ENCODE assay signal across 18 mouse cellular contexts in genomic region chr4:131161501-131161900, GRCm38 (mm10).
DNase-seq lines count a peak whose midpoint lies in the region; ATAC-seq and TF ChIP-seq lines count a peak whose summit lies in the region.
"Had no signal": no experiment of that assay in that cellular context is flagged by ENCODE, and none has a peak within 500 bp of the region (broad histone marks: within the 10 kb centered on the region; RNA-seq: fewer than 3 reads in every experiment).

No protein-coding gene starts in this region.

- no peak overlapping the region for H3K4me3 ChIP-seq in heart, embryonic 11.5 days (ENCODE audit: low read depth, low read length)
- no peak overlapping the region for H3K4me3 ChIP-seq in lung, embryonic 14.5 days (ENCODE audit: low read depth, low read length)
- H3K4me3 ChIP-seq in lung, postnatal 0 days (ENCODE audit: low read depth, low read length) = no peak overlapping the region
- H3K4me3 ChIP-seq: heart, embryonic 15.5 days; liver, embryonic 12.5 days; midbrain, embryonic 15.5 days had no signal

- H3K9me3 ChIP-seq in heart, embryonic 11.5 days (replicated peaks; ENCODE audit: control insufficient read depth, low read length) = no peaks in the 10 kb centered on the region
- H3K9me3 ChIP-seq in lung, embryonic 14.5 days (ENCODE audit: low read depth, low read length) = no peaks in the 10 kb centered on the region
- no peaks in the 10 kb centered on the region for H3K9me3 ChIP-seq in lung, postnatal 0 days (ENCODE audit: low read length)
- H3K9me3 ChIP-seq: G1E; heart, embryonic 15.5 days; liver, embryonic 12.5 days; midbrain, embryonic 15.5 days had no signal

- no peaks in the 10 kb centered on the region for H3K36me3 ChIP-seq in heart, embryonic 11.5 days (ENCODE audit: control insufficient read depth, insufficient read depth, low read length)
- H3K36me3 ChIP-seq in lung, embryonic 14.5 days (ENCODE audit: insufficient read depth) = no peaks in the 10 kb centered on the region
- H3K36me3 ChIP-seq in lung, postnatal 0 days (ENCODE audit: insufficient read depth, low read length) = no peaks in the 10 kb centered on the region
- H3K36me3 ChIP-seq: G1E; heart, embryonic 15.5 days; liver, embryonic 12.5 days; midbrain, embryonic 15.5 days had no signal

- TF ChIP-seq CTCF in lung, embryonic 14.5 days (IDR thresholded peaks at IDR 0.05; ENCODE audit: low read depth) = no peak
- no peak for TF ChIP-seq CTCF in lung, postnatal 0 days (IDR thresholded peaks at IDR 0.05)
- no peak for TF ChIP-seq CTCF in brain, embryonic 14.5 days (IDR thresholded peaks at IDR 0.05; ENCODE audit: borderline replicate concordance, extremely low read depth, insufficient read depth, insufficient read length)

- no peak for TF ChIP-seq POLR2A in brain, embryonic 14.5 days (IDR thresholded peaks at IDR 0.05; ENCODE audit: borderline replicate concordance, extremely low read depth, insufficient read depth, insufficient read length, poor library complexity, severe bottlenecking)

- TF ChIP-seq EP300 in lung, postnatal 0 days (IDR thresholded peaks at IDR 0.05) = no peak

- ATAC-seq in heart, embryonic 11.5 days (replicated peaks; ENCODE audit: insufficient number of reproducible peaks, low FRiP score, low TSS enrichment) = no peak
- no peak for ATAC-seq in lung, embryonic 14.5 days (ENCODE audit: insufficient read depth)
- ATAC-seq in lung, postnatal 0 days = no peak
- ATAC-seq: intestine, postnatal 0 days; liver, embryonic 12.5 days; midbrain, embryonic 15.5 days had no signal

- H3K4me2 ChIP-seq in heart, embryonic 11.5 days = no peak overlapping the region
- no peak overlapping the region for H3K4me2 ChIP-seq in lung, embryonic 14.5 days
- no peak overlapping the region for H3K4me2 ChIP-seq in lung, postnatal 0 days (replicated peaks; ENCODE audit: low read depth, low read length)
- H3K4me2 ChIP-seq: heart, embryonic 15.5 days; hindbrain, embryonic 14.5 days; liver, embryonic 12.5 days; midbrain, embryonic 15.5 days had no signal

- peak; percentile 2 for DNase-seq in heart, adult 8-10 months (ENCODE audit: low spot score)
- DNase-seq in lung, embryonic 14.5 days = peak; percentile 22
- DNase-seq in lung, postnatal 0 days (ENCODE audit: low spot score) = no peak
- DNase-seq in brain, embryonic 14.5 days (ENCODE audit: low read depth) = peak; percentile 68
- peak; percentile 67 for DNase-seq in cerebellum, adult 9-11 months
- DNase-seq in embryo, embryonic 10 days (ENCODE audit: low spot score) = no peak
- DNase-seq: adrenal gland, adult 2 months; gastrocnemius, postnatal 36 days; thymus, adult 2 months had no signal

- no peak overlapping the region for H3K27ac ChIP-seq in heart, embryonic 11.5 days (ENCODE audit: low read depth, low read length)
- H3K27ac ChIP-seq in lung, embryonic 14.5 days (ENCODE audit: low read depth) = no peak overlapping the region
- H3K27ac ChIP-seq in lung, postnatal 0 days (ENCODE audit: low read length) = no peak overlapping the region
- H3K27ac ChIP-seq: heart, embryonic 15.5 days; hindbrain, embryonic 14.5 days; kidney, postnatal 0 days; liver, embryonic 12.5 days; macrophage; midbrain, embryonic 15.5 days had no signal

- no peaks in the 10 kb centered on the region for H3K27me3 ChIP-seq in heart, embryonic 11.5 days (ENCODE audit: control insufficient read depth, insufficient read depth, low read length)
- no peaks in the 10 kb centered on the region for H3K27me3 ChIP-seq in lung, embryonic 14.5 days (ENCODE audit: insufficient read depth, low read length)
- no peaks in the 10 kb centered on the region for H3K27me3 ChIP-seq in lung, postnatal 0 days (replicated peaks; ENCODE audit: insufficient read depth, low read length)
- H3K27me3 ChIP-seq: liver, embryonic 12.5 days; midbrain, embryonic 15.5 days had no signal

- no peak overlapping the region for H3K9ac ChIP-seq in heart, embryonic 11.5 days (ENCODE audit: low read depth, low read length)
- no peak overlapping the region for H3K9ac ChIP-seq in lung, embryonic 14.5 days
- no peak overlapping the region for H3K9ac ChIP-seq in lung, postnatal 0 days (replicated peaks; ENCODE audit: low read depth)
- H3K9ac ChIP-seq: heart, embryonic 15.5 days; hindbrain, embryonic 14.5 days; liver, embryonic 12.5 days; midbrain, embryonic 15.5 days had no signal

- 76% methylated on average over 9 of the region's 9 CpGs for WGBS in heart, embryonic 11.5 days (ENCODE audit: insufficient replicate concordance)
- 50% methylated on average over 9 of the region's 9 CpGs for WGBS in lung, embryonic 14.5 days
- 55% methylated on average over 9 of the region's 9 CpGs for WGBS in lung, postnatal 0 days

- peaks cover 5% of the 10 kb centered on the region; the same call in 1 of the 2 replicates for H3K4me1 ChIP-seq in heart, embryonic 11.5 days (ENCODE audit: control insufficient read depth, insufficient read depth, low read length)
- H3K4me1 ChIP-seq in lung, embryonic 14.5 days (ENCODE audit: insufficient read depth) = no peaks in the 10 kb centered on the region
- H3K4me1 ChIP-seq in lung, postnatal 0 days (ENCODE audit: insufficient read depth, low read depth, low read length) = no peaks in the 10 kb centered on the region
- H3K4me1 ChIP-seq: heart, embryonic 15.5 days; liver, embryonic 12.5 days had no signal

Comparison
In these comparisons a context has a peak if more than half of its experiments do, and no peak if none do; other contexts are left out.
1. DNase-seq: peak in heart, adult 8-10 months (single experiment), lung, embryonic 14.5 days (single experiment), brain, embryonic 14.5 days (single experiment) and cerebellum, adult 9-11 months (single experiment); none in lung, postnatal 0 days (single experiment) and embryo, embryonic 10 days (single experiment).